Mouse (Mus musculus) limb, embryonic 11.5 days (tissue): ENCODE data around the gene Gm17409. TPM values are rescaled to one million over a fixed set of nuclear protein-coding genes. Genes with fewer than 3 reads are reported as not detected.

Experiments
- ATAC-seq: fragments of 200-750 bp; cut with Nextera tagmentation; 2 replicates; pipeline ENCODE4 v1.8.0; 2017; ENCODE audit warnings: low read depth; ENCODE audit not compliant: insufficient number of reproducible peaks, low FRiP score, low TSS enrichment
- DNase-seq: peaks from one replicate; pipeline ENCODE4 v3.0.0-alpha.2; 2015; ENCODE audit warnings: low spot score
- H3K27ac ChIP-seq: fragments of 300-500 bp; sonication (generic); replicated peaks from 2 replicates; pipeline ENCODE4 v1.5.1; 2014; ENCODE audit warnings: low read depth, mild to moderate bottlenecking, low read length
- H3K27me3 ChIP-seq: fragments of 300-500 bp; sonication (generic); 2 replicates; pipeline ENCODE4 v1.6.1; 2014; ENCODE audit warnings: mild to moderate bottlenecking, low read length, mixed read lengths; ENCODE audit not compliant: control insufficient read depth, insufficient read depth
- H3K36me3 ChIP-seq: fragments of 300-500 bp; sonication (generic); 2 replicates; pipeline ENCODE4 v1.6.1; 2014; ENCODE audit warnings: mild to moderate bottlenecking, low read length, moderate library complexity, mixed read lengths; ENCODE audit not compliant: control insufficient read depth, insufficient read depth
- H3K4me1 ChIP-seq: fragments of 300-500 bp; sonication (generic); 2 replicates; pipeline ENCODE4 v1.6.1; 2014; ENCODE audit warnings: low read length, mixed read lengths; ENCODE audit not compliant: control insufficient read depth, insufficient read depth
- H3K4me2 ChIP-seq: fragments of 300-500 bp; sonication (generic); 2 replicates; pipeline ENCODE4 v1.6.1; 2014; ENCODE audit warnings: low read depth, mild to moderate bottlenecking, moderate library complexity; ENCODE audit not compliant: severe bottlenecking
- H3K4me3 ChIP-seq: fragments of 300-500 bp; sonication (generic); 2 replicates; pipeline ENCODE4 v1.5.1; 2014; ENCODE audit warnings: low read depth, low read length
- H3K9ac ChIP-seq: fragments of 300-500 bp; sonication (generic); 2 replicates; pipeline ENCODE4 v1.6.1; 2014; ENCODE audit warnings: mild to moderate bottlenecking, low read length
- H3K9me3 ChIP-seq: fragments of 300-500 bp; sonication (generic); 2 replicates; pipeline ENCODE4 v1.6.1; 2016; ENCODE audit warnings: low read length; ENCODE audit not compliant: control insufficient read depth
- whole genome bisulfite sequencing: fragments of 180-500 bp; shearing (Covaris S2); extraction: QIAGEN DNeasy Blood & Tissue Kit; methylation state at CpG from one replicate; pipeline ENCODE4 v1.1.7; 2014; 5-methylcytosine and 5-hydroxymethylcytosine counted together
- polyA plus RNA-seq: library from polyadenylated mRNA; unstranded; fragments of >200 nt; fragmentation: Nextera tagmentation; extraction: Ambion mirVana; gene quantifications from 2 replicates; pipeline ENCODE4 v1.2.1, GENCODE M21; 2014

Gene Gm17409
- polyA plus RNA-seq, 1 experiment from 2014 or later: not detected

DNA sequence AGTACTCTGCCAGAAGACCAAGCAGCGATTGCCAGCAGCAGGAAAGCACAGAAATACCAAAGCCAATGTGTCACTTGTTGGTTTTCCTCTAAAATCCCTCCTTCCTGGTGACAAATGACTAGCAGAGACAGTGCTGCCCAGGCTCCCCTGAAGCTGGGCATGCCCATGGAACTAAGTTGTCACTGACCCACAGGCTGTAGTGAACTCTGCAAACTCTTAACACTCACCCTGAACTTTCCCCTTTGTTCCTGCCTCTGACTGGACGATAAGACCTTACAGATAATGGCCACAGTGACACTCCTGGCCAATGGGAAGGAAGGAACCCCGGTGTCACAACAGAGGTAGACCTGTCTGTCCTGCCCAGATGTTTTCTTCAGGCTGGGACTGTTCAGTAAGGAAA, 43.3 kb downstream of the Gm17409 start:
- no peaks in the 10 kb centered on the region for H3K27me3 ChIP-seq
- no peak overlapping the region for H3K4me3 ChIP-seq
- 74% methylated on average over 3 of the region's 3 CpGs for WGBS
- H3K9me3 ChIP-seq: no peaks in the 10 kb centered on the region
- H3K4me2 ChIP-seq: no peak overlapping the region
- no peak for ATAC-seq
- no peak for DNase-seq
- H3K27ac ChIP-seq: no peak overlapping the region
- no peak overlapping the region for H3K9ac ChIP-seq
- H3K4me1 ChIP-seq: peaks cover 3% of the 10 kb centered on the region
- no peaks in the 10 kb centered on the region; the same call in 1 of the 2 replicates for H3K36me3 ChIP-seq

- H3K4me2 ChIP-seq: no peak overlapping the region
- H3K4me3 ChIP-seq: no peak overlapping the region
- H3K4me1 ChIP-seq: peaks cover 3% of the 10 kb centered on the region
- H3K27me3 ChIP-seq: no peaks in the 10 kb centered on the region
- no peaks in the 10 kb centered on the region for H3K9me3 ChIP-seq
- ATAC-seq: no peak
- DNase-seq: no peak
- WGBS: 93% methylated on average over 11 of the region's 11 CpGs
- no peaks in the 10 kb centered on the region; the same call in 1 of the 2 replicates for H3K36me3 ChIP-seq
- no peak overlapping the region for H3K9ac ChIP-seq
- H3K27ac ChIP-seq: no peak overlapping the region
These were observed 44.6 kb downstream of the Gm17409 start for GRCm38 (mm10) chr2:58514489-58514888.

- Histone ChIP-seq H3K27me3 (no peaks in the 10 kb centered on the region), H3K36me3 (no peaks in the 10 kb centered on the region; the same call in 1 of the 2 replicates), H3K27ac (no peak overlapping the region), H3K9me3 (no peaks in the 10 kb centered on the region), H3K9ac (no peak overlapping the region), H3K4me2 (no peak overlapping the region), H3K4me1 (peaks cover 3% of the 10 kb centered on the region), H3K4me3 (no peak overlapping the region)
- WGBS: 39% methylated on average over 15 of the region's 15 CpGs
- ATAC-seq (no peak), DNase-seq (no peak)
These were observed 46.1 kb downstream of the Gm17409 start for GRCm38 (mm10) chr2:58516000-58516399.

DNA sequence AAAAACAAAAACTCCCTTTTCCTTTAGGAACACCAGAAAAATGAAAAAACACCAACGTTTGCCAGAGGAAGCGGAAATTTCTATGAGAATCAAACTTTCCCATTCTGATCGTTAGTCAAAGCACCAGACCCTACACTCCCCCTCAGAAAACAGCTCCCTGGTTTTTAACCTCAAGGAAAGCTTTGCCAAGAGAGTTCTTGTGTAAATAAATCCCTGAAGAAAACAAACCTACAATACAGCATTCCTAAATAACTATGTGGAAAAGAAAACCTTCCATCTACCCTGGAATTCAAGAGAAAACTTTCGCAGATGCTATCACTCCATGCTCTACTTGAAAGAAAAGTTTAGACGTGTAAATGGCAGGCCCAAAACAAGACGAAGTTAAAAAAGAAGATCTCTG, 47.0 kb downstream of the Gm17409 start:
- 76% methylated on average over 6 of the region's 6 CpGs for WGBS
- peaks cover 3% of the 10 kb centered on the region for H3K4me1 ChIP-seq
- no peaks in the 10 kb centered on the region for H3K27me3 ChIP-seq

GRCm38 (mm10) chr2:58518517-58518916, 48.6 kb downstream of the Gm17409 start:
- Histone ChIP-seq H3K9ac (no peak overlapping the region), H3K27ac (no peak overlapping the region), H3K36me3 (no peaks in the 10 kb centered on the region), H3K4me3 (no peak overlapping the region), H3K4me1 (peaks cover 3% of the 10 kb centered on the region), H3K9me3 (no peaks in the 10 kb centered on the region), H3K4me2 (no peak overlapping the region), H3K27me3 (no peaks in the 10 kb centered on the region)
- DNase-seq (no peak), ATAC-seq (no peak)
- WGBS: 86% methylated on average over 1 of the region's 1 CpGs

More for the DNA sequence above, 47.0 kb downstream of the Gm17409 start:
- no peaks in the 10 kb centered on the region for H3K9me3 ChIP-seq
- H3K4me3 ChIP-seq: no peak overlapping the region
- H3K27ac ChIP-seq: no peak overlapping the region
- ATAC-seq: no peak
- H3K36me3 ChIP-seq: no peaks in the 10 kb centered on the region
- H3K9ac ChIP-seq: no peak overlapping the region
- no peak overlapping the region for H3K4me2 ChIP-seq
- no peak for DNase-seq

Other genes with a start within 250 kb of the Gm17409 start
- 0.33 TPM in 1 of 2 replicates, not detected in the other for gene Acvr1c, start 112.2 kb upstream of the Gm17409 start, polyA plus RNA-seq
- gene Acvr1, start 97.0 kb downstream of the Gm17409 start, polyA plus RNA-seq: 5.8 and 7.7 TPM in 2 replicates
- 9.3 and 10.5 TPM in 2 replicates for gene Upp2, start 97.2 kb downstream of the Gm17409 start, polyA plus RNA-seq